Mouse (Mus musculus): ENCODE data around the gene Tmem192. TPM values are rescaled to one million over a fixed set of nuclear protein-coding genes. Genes with fewer than 3 reads are reported as not detected.
"Not testable (repeated sequence)": the region's sequence is repeated elsewhere in the genome, so short reads cannot be mapped to it uniquely, and the experiment has no call there.

Tmem192 gene
- total RNA-seq, 2 experiments from 2014 or later = 41.4 to 73.4 TPM

DNA sequence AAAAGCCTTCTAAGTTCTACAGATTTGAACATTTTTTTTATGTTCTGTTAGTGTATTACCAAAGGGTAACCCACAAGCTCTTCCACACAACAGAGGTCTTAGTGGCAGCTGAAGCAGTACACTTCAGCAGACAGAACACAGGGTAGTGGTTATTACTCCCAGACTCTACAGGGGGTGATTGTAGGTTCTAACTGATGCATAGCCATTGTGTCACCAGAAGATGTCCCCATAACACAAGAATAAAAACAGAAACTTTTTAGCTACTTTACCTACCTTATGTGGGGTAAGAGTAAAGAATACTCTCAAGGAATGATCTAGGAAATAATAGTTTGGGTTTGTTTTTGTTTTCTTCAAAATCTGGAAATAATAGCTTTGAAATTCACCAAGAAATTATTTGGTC is 15.9 kb downstream of the Tmem192 start:
- DNase-seq = no peak

DNA sequence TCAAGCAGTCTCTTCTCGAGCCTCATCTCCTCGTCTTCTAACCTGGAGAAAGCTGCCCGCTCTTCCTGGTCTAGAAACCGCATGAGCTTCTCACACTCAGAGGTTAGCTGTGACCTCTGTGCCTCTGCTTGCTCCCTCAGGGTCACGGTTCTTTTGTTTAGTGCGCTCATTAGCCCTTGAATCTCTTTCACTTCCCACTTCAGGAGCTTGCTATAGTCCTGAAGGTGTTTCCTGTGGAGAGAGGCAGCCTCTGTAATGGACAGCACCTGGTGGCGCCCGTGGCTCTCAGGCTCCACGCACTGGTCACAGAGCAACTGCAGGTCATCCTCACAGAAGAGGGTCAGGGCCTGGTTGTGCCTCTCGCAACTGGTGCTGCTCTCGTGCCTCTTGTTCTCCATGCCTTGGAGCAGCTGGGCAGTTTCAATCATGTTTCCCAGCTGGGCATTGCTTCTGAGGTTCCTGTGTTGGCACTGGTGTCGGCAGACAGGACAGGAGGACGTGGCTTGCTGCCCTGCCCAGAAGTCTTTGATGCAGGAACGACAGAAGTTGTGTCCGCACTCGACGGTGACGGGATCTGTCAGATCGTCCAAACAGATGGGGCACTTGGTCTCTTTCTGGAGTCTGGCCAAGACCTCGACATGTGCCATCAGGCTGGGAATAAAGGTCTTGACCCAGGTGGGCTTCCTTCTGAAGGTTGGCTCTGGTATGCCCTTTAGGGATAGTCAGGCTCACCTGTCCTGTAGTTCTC is 36.3 kb downstream of the Tmem192 start:
- peak in 1 of 2 experiments; percentile 19 for DNase-seq

DNA sequence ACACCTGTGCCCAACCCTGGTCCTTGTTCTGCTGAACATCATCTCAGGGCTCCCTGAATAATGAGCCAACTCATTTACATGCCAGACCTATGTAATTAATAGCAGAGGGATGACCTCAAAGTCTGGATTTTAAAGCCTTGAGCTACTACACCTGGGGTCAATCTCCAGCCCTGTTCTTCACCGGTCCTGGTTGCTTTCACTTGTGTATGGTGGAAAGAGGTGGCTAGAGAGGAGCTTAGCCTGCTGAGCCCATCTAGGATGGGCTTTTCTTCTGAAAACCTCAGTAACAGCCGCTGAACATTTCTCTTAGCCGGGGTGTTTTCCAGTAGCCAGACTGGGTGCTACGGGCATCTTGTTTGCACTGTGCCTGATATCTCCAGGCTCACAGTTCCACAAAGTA is 40.7 kb downstream of the Tmem192 start, which contains the start of gene Trim75:
Gene Trim75 (minus strand): TSS at position 101 of the 400 bp plus-strand sequence.
- DNase-seq = no peak

DNA sequence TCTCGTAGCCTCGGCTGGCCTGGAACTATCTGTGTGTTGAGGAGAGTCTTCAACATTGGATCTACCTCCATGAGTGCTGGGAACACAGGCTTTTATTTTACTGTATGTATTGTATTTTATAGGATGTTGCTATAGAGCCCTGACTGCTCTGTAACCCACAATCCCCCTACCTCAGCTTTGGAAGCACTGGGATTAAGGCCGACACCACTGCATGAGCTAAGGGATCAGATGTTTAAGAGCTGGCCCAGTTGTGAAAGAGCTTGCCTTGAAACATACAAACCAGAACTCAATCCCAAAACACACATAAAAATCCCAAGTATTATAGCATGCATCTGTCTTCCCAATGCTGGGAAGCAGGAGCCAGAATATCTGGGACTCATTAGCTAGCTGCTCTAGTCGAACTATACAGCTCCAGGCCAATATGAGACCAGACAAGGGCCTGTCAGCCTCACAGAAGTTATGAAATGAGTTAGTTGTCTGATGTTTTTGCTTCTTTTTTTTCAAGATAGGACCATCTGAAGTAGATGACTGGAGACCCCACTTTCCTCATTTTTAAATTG is 51.9 kb downstream of the Tmem192 start:
- DNase-seq = no peak

DNA sequence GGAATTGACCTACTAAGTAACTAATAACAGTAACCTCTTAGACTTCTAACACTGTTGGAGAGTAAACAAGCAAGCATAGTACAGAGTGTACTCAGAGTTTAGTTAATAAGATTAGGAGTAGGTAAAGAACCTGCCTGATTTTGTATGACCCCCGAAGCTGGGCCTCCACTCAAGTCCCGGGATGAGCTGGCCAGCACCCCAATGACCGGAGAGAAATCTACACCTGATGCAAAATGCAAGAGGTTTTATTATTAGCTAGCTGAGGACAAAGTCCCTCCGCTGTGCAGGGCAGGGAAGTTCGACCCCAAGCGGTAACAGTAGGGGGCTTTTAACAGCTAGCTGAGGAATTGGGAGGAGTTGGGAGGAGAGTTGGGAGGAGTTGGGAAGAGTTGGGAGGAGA is 60.6 kb downstream of the Tmem192 start:
- DNase-seq = not testable (repeated sequence)

DNA sequence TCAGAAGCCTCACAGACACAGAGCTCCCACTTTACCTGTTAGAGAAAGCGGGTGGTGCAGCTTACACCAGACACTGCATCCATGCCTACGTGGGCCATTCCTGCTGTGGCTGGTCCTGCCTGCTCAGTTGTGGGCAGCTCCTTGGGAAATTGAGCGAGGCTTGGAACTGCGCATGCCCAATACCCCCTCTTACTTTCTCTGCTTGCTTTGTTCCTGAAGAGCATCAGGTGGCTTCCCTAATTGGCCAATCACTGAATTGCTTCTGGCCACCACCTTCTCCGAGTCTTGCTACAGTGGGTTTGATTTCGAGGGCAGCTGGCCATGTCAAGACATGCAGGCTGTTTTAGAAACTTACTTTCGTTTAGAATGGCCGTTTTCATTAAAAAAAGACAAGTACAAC is 71.4 kb downstream of the Tmem192 start, which contains the start of the genes Trim61 and Trim60:
Gene Trim61 (minus strand): TSS at position 101 of the 400 bp plus-strand sequence.
Gene Trim60 (minus strand): TSS at position 162 of the 400 bp plus-strand sequence.
- DNase-seq = no peak

Other genes with a start within 250 kb of the Tmem192 start
- 100 to 1,000 TPM; 255 to 286 TPM for gene Msmo1, start 213.4 kb upstream of the Tmem192 start, total RNA-seq (2021)
- 10 to 100 TPM; 63.8 to 79.3 TPM for gene Klhl2, start 97.2 kb upstream of the Tmem192 start, total RNA-seq (2021)
- not detected for gene Trim75, start 40.6 kb downstream of the Tmem192 start, total RNA-seq (2021)
- not detected for gene Trim61, start 71.3 kb downstream of the Tmem192 start, total RNA-seq (2021)
- gene Trim60, start 71.4 kb downstream of the Tmem192 start, total RNA-seq (2021) = not detected
- not detected for gene Apela, start 90.2 kb downstream of the Tmem192 start, total RNA-seq (2021)
- not detected for gene Gm10663, start 127.8 kb downstream of the Tmem192 start, total RNA-seq (2021)
- not detected for gene BC030870, start 182.4 kb downstream of the Tmem192 start, total RNA-seq (2021)